ENCODE assay signal across 8 mouse cellular contexts in the genomic region with DNA sequence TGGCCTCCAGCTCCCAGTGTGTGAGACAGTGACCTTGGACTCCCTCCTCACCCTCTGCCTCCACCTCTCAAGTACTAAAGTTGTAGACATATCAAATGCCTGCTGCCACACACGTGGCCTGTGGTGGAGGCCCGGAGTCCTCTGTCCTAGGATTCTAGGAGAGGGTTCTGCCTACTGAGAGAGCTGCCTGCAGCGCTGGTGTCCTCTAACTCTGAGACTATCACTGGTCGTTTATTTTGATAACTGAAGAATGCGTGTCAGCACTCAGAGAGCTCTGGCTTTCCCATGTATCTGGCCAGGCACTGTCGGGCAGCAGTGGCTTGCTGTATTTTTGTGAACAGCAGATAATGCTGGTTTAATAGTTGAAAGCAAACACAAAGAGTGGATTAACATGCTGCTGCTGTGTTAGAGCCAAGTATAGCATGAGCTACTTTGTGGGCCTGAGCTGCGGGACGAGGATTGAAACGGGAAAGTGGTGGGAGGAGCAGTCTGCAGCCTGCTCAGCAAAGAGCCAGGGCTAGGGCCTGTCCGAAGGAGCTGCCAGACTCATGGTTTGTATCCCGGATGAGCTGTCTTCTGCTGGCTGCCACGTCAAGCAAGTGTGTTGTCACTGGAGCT. TPM values are rescaled to one million over a fixed set of nuclear protein-coding genes. Genes with fewer than 3 reads are reported as not detected.
DNase-seq lines count a peak whose midpoint lies in the region; ATAC-seq and TF ChIP-seq lines count a peak whose summit lies in the region.

No protein-coding gene starts in this region.

- no peak for TF ChIP-seq EP300 in lung, postnatal 0 days (IDR thresholded peaks at IDR 0.05)

- H3K9me3 ChIP-seq in lung, postnatal 0 days (ENCODE audit: low read length), result no peaks in the 10 kb centered on the region
- H3K9me3 ChIP-seq in intestine, embryonic 16.5 days (ENCODE audit: control insufficient read depth, low read length), result no peaks in the 10 kb centered on the region

- H3K27ac ChIP-seq in lung, postnatal 0 days (ENCODE audit: low read length), result peak overlapping the region; percentile 38; the same call in 1 of the 2 replicates
- H3K27ac ChIP-seq in gastrocnemius, adult 2 months, result peak overlapping the region; percentile 99
- peak overlapping the region; percentile 52 for H3K27ac ChIP-seq in intestine, embryonic 16.5 days (ENCODE audit: low read length)

- intact Hi-C loops in gastrocnemius, adult 2 months (cut with DNase I), result no loop called here

- DNase-seq in lung, postnatal 0 days (ENCODE audit: low spot score), result peak; percentile 47
- no peak for DNase-seq in lung, postnatal 25 days (ENCODE audit: low spot score)
- peak; percentile 79 for DNase-seq in gastrocnemius, adult 2 months
- DNase-seq in neural tube, embryonic 10.5 days (ENCODE audit: extremely low spot score, low spot score), result peak; percentile 15
- no peak for DNase-seq in cerebellum, postnatal 14 days
- DNase-seq in right cerebral cortex, adult 2 months (ENCODE audit: low spot score in 2 of 2), result no peak
- no peak for DNase-seq in layer of hippocampus, adult 18-20 months (ENCODE audit: low spot score in 2 of 2)

- no peak overlapping the region for H3K4me2 ChIP-seq in lung, postnatal 0 days (replicated peaks; ENCODE audit: low read depth, low read length)
- 0 out of 2 replicates have a peak overlapping the region, but pooled peaks have one; percentile 2 for H3K4me2 ChIP-seq in intestine, embryonic 16.5 days (ENCODE audit: low read depth, low read length)

- no peak overlapping the region for H3K4me3 ChIP-seq in lung, postnatal 0 days (ENCODE audit: low read depth, low read length)
- H3K4me3 ChIP-seq in gastrocnemius, adult 2 months, result peak overlapping the region; percentile 28
- no peak overlapping the region for H3K4me3 ChIP-seq in intestine, embryonic 16.5 days (ENCODE audit: low read length)

- peak; percentile 39 for ATAC-seq in lung, postnatal 0 days
- ATAC-seq in intestine, embryonic 16.5 days, result peak; percentile 56

- WGBS in lung, postnatal 0 days, result 13% methylated on average over 12 of the region's 12 CpGs
- WGBS in intestine, embryonic 16.5 days, result 30% methylated on average over 12 of the region's 12 CpGs

- peaks cover 24% of the 10 kb centered on the region for H3K4me1 ChIP-seq in lung, postnatal 0 days (ENCODE audit: insufficient read depth, low read depth, low read length)
- peaks cover 40% of the 10 kb centered on the region for H3K4me1 ChIP-seq in intestine, embryonic 16.5 days (ENCODE audit: control insufficient read depth, insufficient read depth, low read length)

- no peak overlapping the region for H3K9ac ChIP-seq in lung, postnatal 0 days (replicated peaks; ENCODE audit: low read depth)
- H3K9ac ChIP-seq in intestine, embryonic 16.5 days (ENCODE audit: low read depth, low read length), result peak overlapping the region; percentile 28

- H3K27me3 ChIP-seq in lung, postnatal 0 days (replicated peaks; ENCODE audit: insufficient read depth, low read length), result no peaks in the 10 kb centered on the region
- no peaks in the 10 kb centered on the region for H3K27me3 ChIP-seq in intestine, embryonic 16.5 days (replicated peaks; ENCODE audit: control insufficient read depth, insufficient read depth, low read length)

- no peak for TF ChIP-seq CTCF in lung, postnatal 0 days (IDR thresholded peaks at IDR 0.05)
- no peak for TF ChIP-seq CTCF in gastrocnemius, adult 2 months (IDR thresholded peaks at IDR 0.05)

- peaks cover 5% of the 10 kb centered on the region for H3K36me3 ChIP-seq in lung, postnatal 0 days (ENCODE audit: insufficient read depth, low read length)
- H3K36me3 ChIP-seq in intestine, embryonic 16.5 days (ENCODE audit: control insufficient read depth, insufficient read depth, low read length), result no peaks in the 10 kb centered on the region

RNA-seq across cellular contexts. Expression of a gene that starts 13.1 kb away (rescaled TPM):
- polyA plus RNA-seq in lung, postnatal 0 days (2015; fragmentation: Nextera tagmentation; extraction: Ambion mirVana), result 62.2 and 62.4 TPM in 2 replicates
- 10 to 100 TPM; 52.3 to 52.8 TPM for total RNA-seq in gastrocnemius, adult 2 months (2021)
- 28.5 and 29.5 TPM in 2 replicates for polyA plus RNA-seq in intestine, embryonic 16.5 days (2015; fragmentation: Nextera tagmentation; extraction: Ambion mirVana)
- 100 to 1,000 TPM; 235 to 245 TPM for total RNA-seq in layer of hippocampus, adult 18-20 months (2021)

Comparison
In these comparisons a context has a peak if more than half of its experiments do, and no peak if none do; other contexts are left out.
1. DNase-seq: peak in lung, postnatal 0 days (single experiment), gastrocnemius, adult 2 months (single experiment) and neural tube, embryonic 10.5 days (single experiment); none in lung, postnatal 25 days (single experiment), cerebellum, postnatal 14 days (0 of 2), right cerebral cortex, adult 2 months (0 of 2) and layer of hippocampus, adult 18-20 months (0 of 2).
2. H3K27ac ChIP-seq: peak in every context shown above with its lines; median percentile 99 in gastrocnemius, adult 2 months; 52 in intestine, embryonic 16.5 days; 38 in lung, postnatal 0 days.
3. RNA of a gene that starts 13.1 kb away (total RNA-seq): 235 to 245 TPM in layer of hippocampus, adult 18-20 months; 52.3 to 52.8 TPM in gastrocnemius, adult 2 months; every median in the first group is over 4 times any median in the second.